ENCODE assay signal across 26 mouse cellular contexts in the genomic region with DNA sequence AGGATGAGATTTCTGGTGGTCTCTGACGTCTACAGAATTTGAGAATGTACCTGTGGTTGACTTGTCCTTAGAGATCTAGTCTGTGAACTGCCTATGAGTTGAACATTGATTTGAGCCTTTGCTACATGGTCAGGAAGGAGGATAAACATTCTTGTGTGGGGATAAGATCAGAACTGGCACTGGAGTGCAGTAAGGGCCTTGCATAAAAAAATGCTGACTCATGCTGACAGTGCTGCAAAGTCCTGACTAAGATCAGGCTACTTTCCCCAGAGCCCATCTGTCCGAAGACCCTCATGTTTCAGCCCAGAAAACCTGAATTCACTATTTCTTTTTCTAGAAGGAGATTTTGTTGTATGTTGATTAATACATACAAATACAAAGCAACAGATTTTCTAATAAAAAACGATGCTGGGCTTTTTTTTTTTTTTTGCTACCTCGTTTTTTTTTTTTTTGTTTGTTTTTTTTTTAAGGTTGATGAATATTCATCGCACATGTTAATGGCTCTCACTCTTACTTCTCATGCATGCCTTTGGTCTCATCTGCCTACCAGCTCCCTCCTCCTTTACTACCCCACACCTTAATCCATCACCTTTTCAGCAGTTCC.
A peak's percentile ranks its signal among the peaks of the same experiment; 100 is the strongest.
DNase-seq lines count a peak whose midpoint lies in the region; ATAC-seq and TF ChIP-seq lines count a peak whose summit lies in the region.
"Had no signal": no experiment of that assay in that cellular context is flagged by ENCODE, and none has a peak within 500 bp of the region (broad histone marks: within the 10 kb centered on the region; RNA-seq: fewer than 3 reads in every experiment).

No protein-coding gene starts in this region.

- H3K9me3 ChIP-seq in heart, embryonic 10.5 days, result no peaks in the 10 kb centered on the region
- H3K9me3 ChIP-seq in MEL (replicated peaks; ENCODE audit: insufficient read depth, low read length), result no peaks in the 10 kb centered on the region; the same call in 1 of the 2 replicates
- no peaks in the 10 kb centered on the region for H3K9me3 ChIP-seq in midbrain, postnatal 0 days (ENCODE audit: low read length)
- H3K9me3 ChIP-seq: embryonic facial prominence, embryonic 12.5 days; forebrain, embryonic 13.5 days; hindbrain, embryonic 15.5 days; intestine, embryonic 15.5 days; neural tube, embryonic 12.5 days had no signal

- no peaks in the 10 kb centered on the region for H3K79me2 ChIP-seq in MEL (ENCODE audit: control insufficient read depth, insufficient read depth, low read length, poor library complexity)

- 74% methylated on average over 5 of the region's 5 CpGs for WGBS in heart, embryonic 10.5 days
- WGBS in midbrain, postnatal 0 days, result 89% methylated on average over 5 of the region's 5 CpGs

- no peaks in the 10 kb centered on the region for H3K4me1 ChIP-seq in heart, embryonic 10.5 days
- H3K4me1 ChIP-seq in MEL (ENCODE audit: control insufficient read depth in 1 of 2, insufficient read depth in 2 of 2, low read length in 2 of 2), result no peaks in the 10 kb centered on the region
- peaks cover 5% of the 10 kb centered on the region; the same call in 1 of the 2 replicates for H3K4me1 ChIP-seq in embryonic fibroblast, embryonic 13.5 days (ENCODE audit: control insufficient read depth, insufficient read depth, low read length)
- H3K4me1 ChIP-seq in midbrain, postnatal 0 days (ENCODE audit: insufficient read depth, low read length), result no peaks in the 10 kb centered on the region
- H3K4me1 ChIP-seq: embryonic facial prominence, embryonic 12.5 days; forebrain, embryonic 13.5 days; hindbrain, embryonic 15.5 days; intestine, embryonic 15.5 days; neural tube, embryonic 12.5 days had no signal

- no peak for TF ChIP-seq EP300 in MEL (IDR thresholded peaks at IDR 0.05; ENCODE audit: low read depth in 1 of 2, low read length in 2 of 2)

- H3K9ac ChIP-seq in MEL (ENCODE audit: control insufficient read depth, low read depth, low read length, poor library complexity, severe bottlenecking), result no peak overlapping the region
- no peak overlapping the region for H3K9ac ChIP-seq in midbrain, postnatal 0 days (replicated peaks; ENCODE audit: low read length, poor library complexity, severe bottlenecking)
- H3K9ac ChIP-seq: embryonic facial prominence, embryonic 12.5 days; forebrain, embryonic 13.5 days; hindbrain, embryonic 15.5 days; intestine, embryonic 15.5 days; liver, embryonic 14.5 days; neural tube, embryonic 12.5 days had no signal

- H3K27ac ChIP-seq in heart, embryonic 10.5 days, result no peak overlapping the region
- H3K27ac ChIP-seq in MEL (ENCODE audit: control insufficient read depth, low read depth, low read length), result no peak overlapping the region
- peak overlapping the region; percentile 23; the same call in 1 of the 2 replicates for H3K27ac ChIP-seq in embryonic fibroblast, embryonic 13.5 days (ENCODE audit: insufficient read depth, low read length)
- H3K27ac ChIP-seq in midbrain, postnatal 0 days (ENCODE audit: low read depth, low read length), result no peak overlapping the region
- H3K27ac ChIP-seq: embryonic facial prominence, embryonic 12.5 days; forebrain, embryonic 13.5 days; hindbrain, embryonic 15.5 days; intestine, embryonic 15.5 days; liver, embryonic 14.5 days; neural tube, embryonic 12.5 days had no signal

- DNase-seq in heart, adult 11 months, result peak; percentile 37
- no peak for DNase-seq in heart, embryonic 10.5 days (ENCODE audit: low spot score)
- peak; percentile 26 for DNase-seq in 416B (ENCODE audit: low read depth)
- DNase-seq in MEL (ENCODE audit: low read depth, low spot score), result peak; percentile 30
- DNase-seq in layer of hippocampus, adult 8-10 months (ENCODE audit: low spot score in 2 of 2), result no peak
- DNase-seq in midbrain, postnatal 0 days (ENCODE audit: low spot score), result no peak
- no peak for DNase-seq in cerebellum, adult 9-11 months
- DNase-seq: adrenal gland, postnatal 25 days; B cell, adult 2 months; cerebellum, adult 11 months; cerebellum, postnatal 25 days; heart, postnatal 4 days; kidney, adult 9 months; kidney, postnatal 14 days; lung, postnatal 4 days; midbrain, embryonic 14.5 days; right cerebral cortex, postnatal 25 days; spleen, adult 18-20 months had no signal

- no peak for TF ChIP-seq CTCF in MEL (IDR thresholded peaks at IDR 0.05 in 2 of 3, conservative IDR thresholded peaks at IDR 0.05 in 1 of 3; ENCODE audit: control insufficient read depth in 1 of 3, insufficient read depth in 1 of 3, low read depth in 2 of 3, low read length in 3 of 3, poor library complexity in 1 of 3, severe bottlenecking in 1 of 3)
- TF ChIP-seq CTCF in embryonic fibroblast, embryonic 13.5 days (IDR thresholded peaks at IDR 0.05; ENCODE audit: borderline replicate concordance, insufficient read depth, low read length), result no peak
- TF ChIP-seq CTCF in midbrain, postnatal 0 days (IDR thresholded peaks at IDR 0.05), result no peak

- no peak overlapping the region for H3K4me2 ChIP-seq in midbrain, postnatal 0 days (ENCODE audit: low read depth, low read length, poor library complexity, severe bottlenecking)
- H3K4me2 ChIP-seq: embryonic facial prominence, embryonic 12.5 days; forebrain, embryonic 13.5 days; hindbrain, embryonic 15.5 days; intestine, embryonic 15.5 days; neural tube, embryonic 12.5 days had no signal

- no peak overlapping the region for H3K4me3 ChIP-seq in heart, embryonic 10.5 days
- no peak overlapping the region for H3K4me3 ChIP-seq in MEL (ENCODE audit: control insufficient read depth in 1 of 2, insufficient read depth in 1 of 2, low read depth in 2 of 2, low read length in 2 of 2)
- H3K4me3 ChIP-seq in embryonic fibroblast, embryonic 13.5 days (ENCODE audit: insufficient read depth, low read length), result no peak overlapping the region
- H3K4me3 ChIP-seq in midbrain, postnatal 0 days (ENCODE audit: low read depth, low read length), result no peak overlapping the region
- H3K4me3 ChIP-seq: embryonic facial prominence, embryonic 12.5 days; erythroblast, embryonic 14.5 days; forebrain, embryonic 13.5 days; hindbrain, embryonic 15.5 days; intestine, embryonic 15.5 days; neural tube, embryonic 12.5 days had no signal

- TF ChIP-seq RAD21 in MEL (IDR thresholded peaks at IDR 0.05; ENCODE audit: low read depth, low read length), result no peak

- TF ChIP-seq POLR2A in MEL (IDR thresholded peaks at IDR 0.05; ENCODE audit: control insufficient read depth in 1 of 2, insufficient read depth in 1 of 2, low read depth in 1 of 2, low read length in 2 of 2, poor library complexity in 1 of 2), result no peak
- TF ChIP-seq POLR2A in embryonic fibroblast, embryonic 13.5 days (IDR thresholded peaks at IDR 0.05; ENCODE audit: low read depth, low read length), result no peak

- no peaks in the 10 kb centered on the region for H3K36me3 ChIP-seq in heart, embryonic 10.5 days
- H3K36me3 ChIP-seq in MEL (ENCODE audit: control insufficient read depth in 1 of 2, insufficient read depth in 2 of 2, low read length in 2 of 2), result no peaks in the 10 kb centered on the region
- no peaks in the 10 kb centered on the region for H3K36me3 ChIP-seq in midbrain, postnatal 0 days (ENCODE audit: insufficient read depth, low read length)
- H3K36me3 ChIP-seq: hindbrain, embryonic 15.5 days; intestine, embryonic 15.5 days; neural tube, embryonic 12.5 days had no signal

- ATAC-seq in midbrain, postnatal 0 days (ENCODE audit: low FRiP score), result no peak
- ATAC-seq: forebrain, embryonic 13.5 days; intestine, embryonic 15.5 days had no signal

- H3K27me3 ChIP-seq in heart, embryonic 10.5 days (ENCODE audit: insufficient read depth, poor library complexity, severe bottlenecking), result no peaks in the 10 kb centered on the region
- H3K27me3 ChIP-seq in MEL (ENCODE audit: control insufficient read depth in 1 of 2, insufficient read depth in 2 of 2, low read length in 2 of 2), result no peaks in the 10 kb centered on the region
- no peaks in the 10 kb centered on the region for H3K27me3 ChIP-seq in midbrain, postnatal 0 days (ENCODE audit: insufficient read depth, low read length)
- H3K27me3 ChIP-seq: embryonic facial prominence, embryonic 12.5 days; forebrain, embryonic 13.5 days; hindbrain, embryonic 15.5 days; intestine, embryonic 15.5 days; neural tube, embryonic 12.5 days had no signal

TF ChIP-seq in MEL, 35 proteins besides CTCF, POLR2A, EP300 and RAD21:
- TF ChIP-seq GABPA (IDR thresholded peaks at IDR 0.05; ENCODE audit: low read depth, low read length), result peak; percentile 73; the same call in 1 of the 2 replicates
- TF ChIP-seq MAFK (IDR thresholded peaks at IDR 0.05; ENCODE audit: borderline replicate concordance, low read depth, low read length), result peak; percentile 18; the same call in 1 of the 2 replicates
- TF ChIP-seq NELFE (IDR thresholded peaks at IDR 0.05; ENCODE audit: low read depth, low read length), result no peak
TF ChIP-seq in MEL: peak in this region for 2.

Comparison
In these comparisons a context has a peak if more than half of its experiments do, and no peak if none do; other contexts are left out.
1. DNase-seq: peak in heart, adult 11 months (single experiment), 416B (single experiment) and MEL (single experiment); none in heart, embryonic 10.5 days (single experiment), layer of hippocampus, adult 8-10 months (0 of 2), midbrain, postnatal 0 days (single experiment) and cerebellum, adult 9-11 months (single experiment).